Mouse (Mus musculus) heart, adult 2 months (tissue): ENCODE measurements around the gene Srbd1.

ENCODE experiments used
- CTCF ChIP-seq: fragments of 200-600 bp; IDR thresholded peaks from 2 replicates; pipeline ENCODE4 v1.8.1; 2022; ENCODE audit warnings: antibody characterized with exemption, mild to moderate bottlenecking, moderate library complexity
- POLR2A ChIP-seq: fragments of 200-500 bp; IDR thresholded peaks from 2 replicates; pipeline ENCODE4 v1.6.1; 2011; ENCODE audit warnings: mild to moderate bottlenecking, low read depth, low read length, control low read depth; ENCODE audit not compliant: insufficient read depth

GRCm38 (mm10) chr17:86175516-86175915 lies 30.5 kb upstream of the Srbd1 start:
- TF ChIP-seq POLR2A = no peak
- no peak for TF ChIP-seq CTCF
